Comparison of ENCODE assay signal across 8 mouse cellular contexts in the genomic region with DNA sequence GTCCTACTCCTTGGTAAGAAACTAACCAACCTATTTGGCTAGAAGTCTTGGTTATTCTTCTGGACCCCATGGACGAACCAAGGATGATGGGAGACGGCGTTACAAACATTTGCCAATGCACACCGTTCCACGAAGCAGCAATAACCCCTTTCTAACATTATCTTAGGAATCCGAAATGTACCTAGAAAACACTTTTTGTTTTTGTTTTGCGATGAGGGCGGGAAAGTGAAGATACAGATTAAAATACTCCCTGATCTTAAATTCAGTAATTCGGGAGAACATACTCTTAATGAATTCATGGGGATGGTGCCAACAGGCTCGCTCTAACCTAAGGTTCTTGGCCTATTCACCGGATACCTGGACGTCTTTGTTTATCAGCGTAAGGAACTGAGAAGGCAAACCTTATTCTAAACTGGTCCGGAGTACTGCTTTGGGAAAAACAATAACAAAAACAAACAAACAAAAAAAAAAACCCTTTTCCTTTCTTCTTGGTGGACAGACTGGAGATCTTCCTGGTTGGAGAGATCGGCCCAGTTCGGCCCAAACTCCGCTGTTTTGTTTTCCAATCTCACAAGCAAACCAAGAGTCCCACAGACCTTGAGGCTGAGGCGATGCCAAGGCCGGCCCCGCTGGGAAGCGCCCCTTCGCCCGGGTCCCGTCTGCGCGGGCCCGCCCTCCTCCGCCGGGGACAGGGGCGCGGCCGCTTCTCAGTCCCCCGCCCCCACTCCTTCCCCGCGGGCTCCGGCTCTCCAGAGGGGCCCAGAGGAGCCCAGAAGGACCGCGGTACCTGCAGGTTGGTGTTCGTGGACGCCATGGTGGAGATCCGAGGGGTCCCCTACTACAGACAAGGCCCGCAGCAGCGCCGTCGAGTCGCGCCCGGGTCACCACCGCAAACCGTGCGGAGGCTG. TPM values are rescaled to one million over a fixed set of nuclear protein-coding genes. Genes with fewer than 3 reads are reported as not detected.
A peak's percentile ranks its signal among the peaks of the same experiment; 100 is the strongest.
DNase-seq lines count a peak whose midpoint lies in the region; ATAC-seq and TF ChIP-seq lines count a peak whose summit lies in the region.

No protein-coding gene starts in this region.

- TF ChIP-seq CTCF in liver, postnatal 0 days (IDR thresholded peaks at IDR 0.05; ENCODE audit: low read depth), result no peak
- no peak for TF ChIP-seq CTCF in olfactory bulb, adult 2 months (IDR thresholded peaks at IDR 0.05; ENCODE audit: insufficient read depth, low read depth, low read length)

- no peaks in the 10 kb centered on the region for H3K36me3 ChIP-seq in forebrain, embryonic 13.5 days (ENCODE audit: poor library complexity, severe bottlenecking)
- H3K36me3 ChIP-seq in liver, postnatal 0 days (replicated peaks; ENCODE audit: insufficient read depth, low read length), result peaks cover 2% of the 10 kb centered on the region; the same call in 1 of the 2 replicates

- H3K4me1 ChIP-seq in forebrain, embryonic 13.5 days, result peaks cover 27% of the 10 kb centered on the region
- H3K4me1 ChIP-seq in liver, postnatal 0 days (ENCODE audit: insufficient read depth), result 0 out of 2 replicates have a peak, but pooled peaks cover 4% of the 10 kb centered on the region
- no peaks in the 10 kb centered on the region for H3K4me1 ChIP-seq in olfactory bulb, adult 2 months (ENCODE audit: control insufficient read depth, insufficient read depth, low read length)

- H3K27ac ChIP-seq in forebrain, embryonic 13.5 days, result peak overlapping the region; percentile 87
- peak overlapping the region; percentile 94 for H3K27ac ChIP-seq in liver, postnatal 0 days (ENCODE audit: low read depth)
- H3K27ac ChIP-seq in olfactory bulb, adult 2 months (ENCODE audit: insufficient read depth, low read depth, low read length), result peak overlapping the region; percentile 81

- DNase-seq in left cerebral cortex, postnatal 4 days, result peak; percentile 55
- DNase-seq in left cerebral cortex, adult 8-10 months (ENCODE audit: low spot score in 2 of 2), result no peak
- DNase-seq in adipocyte (ENCODE audit: low spot score), result peak; percentile 55
- DNase-seq in hindlimb bud, embryonic 11.5 days (ENCODE audit: extremely low spot score, low read depth, low spot score), result peak; percentile 1
- peak; percentile 66 for DNase-seq in liver, postnatal 0 days
- DNase-seq in left cerebral cortex, adult 18-20 months (ENCODE audit: low spot score in 2 of 2), result no peak

- no peak for ATAC-seq in forebrain, embryonic 13.5 days
- peak; percentile 91 for ATAC-seq in liver, postnatal 0 days

- TF ChIP-seq EP300 in liver, postnatal 0 days (IDR thresholded peaks at IDR 0.05; ENCODE audit: low read depth), result no peak

- peak overlapping the region; percentile 99 for H3K9ac ChIP-seq in forebrain, embryonic 13.5 days
- H3K9ac ChIP-seq in liver, postnatal 0 days (replicated peaks), result peak overlapping the region; percentile 97

- H3K9me3 ChIP-seq in forebrain, embryonic 13.5 days (replicated peaks), result no peaks in the 10 kb centered on the region
- H3K9me3 ChIP-seq in liver, postnatal 0 days (ENCODE audit: low read length), result no peaks in the 10 kb centered on the region

- no peaks in the 10 kb centered on the region for H3K27me3 ChIP-seq in forebrain, embryonic 13.5 days
- H3K27me3 ChIP-seq in liver, postnatal 0 days (ENCODE audit: insufficient read depth, low read length), result no peaks in the 10 kb centered on the region

- H3K4me2 ChIP-seq in forebrain, embryonic 13.5 days, result peak overlapping the region; percentile 74
- peak overlapping the region; percentile 81 for H3K4me2 ChIP-seq in liver, postnatal 0 days (ENCODE audit: low read depth, low read length)

- H3K4me3 ChIP-seq in forebrain, embryonic 13.5 days, result peak overlapping the region; percentile 94
- H3K4me3 ChIP-seq in liver, postnatal 0 days (ENCODE audit: low read depth, low read length), result peak overlapping the region; percentile 93
- peak overlapping the region; percentile 83 for H3K4me3 ChIP-seq in olfactory bulb, adult 2 months (ENCODE audit: insufficient read depth, low read depth, low read length)

- WGBS in forebrain, embryonic 13.5 days, result 4% methylated on average over 51 of the region's 51 CpGs
- WGBS in liver, postnatal 0 days (ENCODE audit: insufficient replicate concordance), result 2% methylated on average over 51 of the region's 51 CpGs
- 2% methylated on average over 51 of the region's 51 CpGs for WGBS in olfactory bulb, adult 2 months

- intact Hi-C loops in left cerebral cortex, postnatal 4 days (cut with DNase I), result no loop called here

- TF ChIP-seq POLR2A in olfactory bulb, adult 2 months (IDR thresholded peaks at IDR 0.05; ENCODE audit: insufficient read depth, low read depth, low read length), result no peak

RNA-seq across cellular contexts. Expression of a gene that starts 0.6 kb away (rescaled TPM):
- total RNA-seq in left cerebral cortex, postnatal 4 days (2021), result 10 to 100 TPM; 48.8 to 52.3 TPM
- 10 to 100 TPM; 48.8 to 60.1 (median 57.2) TPM for total RNA-seq in left cerebral cortex, adult 8-10 months (2022)
- polyA plus RNA-seq in forebrain, embryonic 13.5 days (2015; fragmentation: Nextera tagmentation; extraction: Ambion mirVana), result 51.6 and 55.2 TPM in 2 replicates
- 20.2 and 22.7 TPM in 2 replicates for polyA plus RNA-seq in liver, postnatal 0 days (2015; fragmentation: Nextera tagmentation; extraction: Ambion mirVana)
- polyA plus RNA-seq in olfactory bulb, adult 2 months (2012; ENCODE audit: insufficient read depth, insufficient read length, low replicate concordance, missing spikeins), result not detected in 2 replicates
- 10 to 100 TPM; 56.1 to 58.3 TPM for total RNA-seq in left cerebral cortex, adult 18-20 months (2021)

RNA-seq across cellular contexts. Expression of a gene that starts 36.4 kb away (rescaled TPM):
- 10 to 100 TPM; 22.4 to 28.7 TPM for total RNA-seq in left cerebral cortex, postnatal 4 days (2021)
- total RNA-seq in left cerebral cortex, adult 8-10 months (2022), result 10 to 100 TPM; 26.3 to 28.6 (median 28.1) TPM
- 10.1 and 11.5 TPM in 2 replicates for polyA plus RNA-seq in forebrain, embryonic 13.5 days (2015; fragmentation: Nextera tagmentation; extraction: Ambion mirVana)
- polyA plus RNA-seq in liver, postnatal 0 days (2015; fragmentation: Nextera tagmentation; extraction: Ambion mirVana), result 7.3 and 8.0 TPM in 2 replicates
- polyA plus RNA-seq in olfactory bulb, adult 2 months (2012; ENCODE audit: insufficient read depth, insufficient read length, low replicate concordance, missing spikeins), result not detected in 2 replicates
- total RNA-seq in left cerebral cortex, adult 18-20 months (2021), result 10 to 100 TPM; 27.3 to 28.4 TPM

Comparison
In these comparisons a context has a peak if more than half of its experiments do, and no peak if none do; other contexts are left out.
1. DNase-seq: peak in left cerebral cortex, postnatal 4 days (single experiment), adipocyte (single experiment), hindlimb bud, embryonic 11.5 days (single experiment) and liver, postnatal 0 days (single experiment); none in left cerebral cortex, adult 8-10 months (0 of 2) and left cerebral cortex, adult 18-20 months (0 of 2).
2. Peak in every context shown above with its lines, with median percentiles within 50 percentile points of each other: H3K27ac ChIP-seq and H3K4me3 ChIP-seq.